Mouse (Mus musculus): ENCODE results near the gene Chchd4. TPM values are rescaled to one million over a fixed set of nuclear protein-coding genes. Genes with fewer than 3 reads are reported as not detected.

Gene Chchd4
- total RNA-seq, 4 experiments from 2014 or later, result 14.5 to 20.5 (median 16.6) TPM

Other genes starting within 250 kb of the Chchd4 start
- gene Wnt7a, start 62.2 kb downstream of the Chchd4 start, total RNA-seq (2022), result not detected
- 10 to 100 TPM; 22.0 to 29.4 (median 26.1) TPM for gene Tmem43, start 157 bp upstream of the Chchd4 start, total RNA-seq (2022)
- 10 to 100 TPM in 3 of 4 experiments, 1 to 10 TPM in 1; 9.6 to 11.0 (median 10.7) TPM for gene Xpc, start 42.3 kb upstream of the Chchd4 start, total RNA-seq (2022)
- gene Lsm3, start 42.4 kb upstream of the Chchd4 start, total RNA-seq (2022), result 10 to 100 TPM; 61.4 to 69.1 (median 65.6) TPM
- gene Slc6a6, start 210.5 kb upstream of the Chchd4 start, total RNA-seq (2022), result 100 to 1,000 TPM in 2 of 4 experiments, 10 to 100 TPM in 2; 91.8 to 114 (median 101) TPM